Mouse (Mus musculus): Measurements from ENCODE around the gene Zfyve28.

DNA sequence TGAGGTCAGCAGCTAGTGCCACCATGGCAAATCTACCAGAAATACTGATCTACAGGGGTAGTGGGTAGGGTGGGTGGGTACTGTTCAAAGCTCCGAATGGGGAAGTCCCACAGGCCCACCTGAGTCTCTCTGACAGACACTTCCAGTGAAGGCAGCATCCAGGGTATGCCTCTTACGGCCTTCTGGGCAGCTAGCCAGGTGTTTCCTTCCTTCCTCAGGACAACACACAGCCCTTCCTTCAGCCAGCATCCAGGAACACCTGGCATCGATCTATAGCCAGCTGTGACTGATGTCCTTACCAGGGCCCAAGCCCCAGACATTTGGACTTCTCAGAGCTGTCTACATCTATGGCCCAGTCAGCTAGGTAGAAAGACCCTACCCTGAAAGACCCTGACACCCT, 105.8 kb downstream of the Zfyve28 start:
- no peak for TF ChIP-seq CTCF (IDR thresholded peaks at IDR 0.05; ENCODE audit: low read depth)
- no peak for TF ChIP-seq EP300 (IDR thresholded peaks at IDR 0.05; ENCODE audit: low read depth)

All from heart, postnatal 0 days (tissue).